Mouse (Mus musculus) lung, postnatal 4 days (tissue): ENCODE data around the gene Zfp607b.

Source experiments
- DNase-seq, 2 experiments: peaks; one replicate each; pipeline ENCODE4 v3.0.0; 2021

The Zfp607b gene

DNA sequence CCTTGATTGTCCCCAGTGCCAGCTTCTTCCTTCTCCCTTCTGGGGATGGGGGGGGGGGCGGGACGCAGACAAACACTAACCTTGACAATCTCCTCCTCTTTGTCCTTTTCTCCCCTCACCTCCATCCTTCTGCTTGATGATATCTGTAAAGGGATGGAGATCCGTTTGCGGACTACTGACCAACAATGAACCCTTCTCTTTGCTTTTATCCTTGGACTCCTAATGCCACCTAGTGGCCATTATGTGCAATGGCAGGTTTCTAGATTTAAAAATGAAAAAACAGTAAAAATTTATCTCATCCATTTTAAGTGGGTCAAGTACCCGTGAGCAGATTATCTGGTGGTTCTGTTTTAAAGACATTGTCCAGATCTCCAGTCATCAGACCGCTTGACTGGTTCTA, 3.5 kb upstream of the Zfp607b start:
- no peak for DNase-seq

GRCm38 (mm10) chr7:27687043-27687442, 2.1 kb upstream of the Zfp607b start:
- no peak for DNase-seq

DNA sequence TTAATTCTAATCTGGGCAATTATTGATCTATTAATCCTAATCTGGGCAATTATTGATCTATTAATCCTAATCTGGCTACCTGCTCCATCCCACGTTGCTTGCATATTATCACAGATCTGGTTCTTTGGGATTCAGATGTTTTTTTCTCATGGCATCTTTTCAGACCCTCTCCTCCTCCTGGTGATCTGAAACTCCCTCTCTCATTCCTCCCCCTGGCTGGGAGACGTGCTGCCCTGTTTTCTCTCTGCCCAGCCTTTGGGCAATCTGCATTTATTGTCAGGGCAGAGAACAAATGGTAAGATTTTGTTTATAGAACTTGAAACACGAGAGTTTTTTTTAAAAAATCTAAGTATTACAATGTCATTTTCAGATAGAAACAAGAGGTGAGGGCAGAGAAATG, 1.3 kb upstream of the Zfp607b start:
- DNase-seq, result no peak

DNA sequence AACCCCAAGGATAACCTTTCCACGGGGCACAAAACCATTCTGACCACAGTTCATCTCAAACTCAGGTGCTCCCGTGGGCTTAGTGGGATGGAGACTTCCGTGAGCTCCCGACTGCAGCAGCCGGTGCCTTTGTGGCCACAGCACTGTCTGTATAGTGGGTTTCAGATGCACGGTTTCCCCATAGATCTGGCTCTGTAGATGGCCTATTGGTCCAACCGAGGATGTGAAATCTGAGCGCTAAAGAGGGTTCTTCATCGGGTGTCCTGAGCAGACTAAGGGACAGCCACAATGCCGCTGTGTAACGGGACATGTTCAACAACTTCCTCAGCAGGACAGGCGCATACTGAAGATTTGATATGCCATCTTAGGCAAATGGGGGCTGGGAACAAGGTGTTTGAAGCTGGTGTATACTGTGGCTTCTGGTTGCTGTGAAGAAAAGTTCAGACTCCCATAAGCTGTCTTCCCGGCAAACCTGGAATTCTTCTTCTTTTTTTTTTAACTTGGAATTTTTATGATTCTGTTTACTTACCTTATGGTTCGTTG, 823 bp upstream of the Zfp607b start:
- DNase-seq, result no peak

DNA sequence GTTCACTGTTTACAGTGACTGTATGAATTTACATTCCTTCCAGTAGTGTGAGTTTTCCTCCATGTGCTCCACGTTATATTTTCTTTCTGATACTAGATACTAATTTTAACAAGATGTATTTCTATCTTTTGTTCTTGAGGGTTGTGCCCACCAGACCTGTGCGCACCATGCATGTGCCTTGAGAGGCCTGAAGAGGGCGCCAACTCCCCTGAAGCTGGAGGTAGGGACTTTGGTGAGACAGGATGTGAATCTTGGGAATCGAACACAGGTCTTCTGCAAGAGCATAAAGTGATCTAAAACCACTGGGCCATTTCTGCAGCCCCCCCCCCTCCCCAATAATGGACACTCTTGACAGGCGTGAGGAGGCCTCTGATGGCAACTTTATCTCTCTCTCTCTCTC, 1.9 kb downstream of the Zfp607b start:
- DNase-seq, result peak in 1 of 2 experiments; percentile 43

GRCm38 (mm10) chr7:27696711-27697110, 7.6 kb downstream of the Zfp607b start:
- DNase-seq, result no peak

DNA sequence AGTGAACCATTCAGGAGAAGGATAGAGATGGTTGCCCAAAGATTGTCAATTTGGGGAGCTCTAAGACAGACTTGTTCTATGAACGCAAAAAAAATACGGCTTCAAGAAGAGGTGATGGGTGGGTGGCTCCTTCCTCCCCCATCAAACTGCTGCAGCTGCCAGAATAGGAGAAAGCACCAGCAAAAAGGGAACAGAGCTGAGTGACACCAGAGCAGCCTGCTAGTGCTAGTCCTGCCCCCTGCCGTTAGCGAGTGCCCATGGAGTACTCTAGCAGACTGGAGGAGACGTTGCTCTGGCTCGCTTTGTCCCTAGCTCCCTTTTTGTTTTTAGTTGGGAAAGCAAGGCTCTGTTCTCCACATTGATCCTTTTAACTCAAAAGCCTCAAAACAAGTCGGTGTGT, 21.3 kb downstream of the Zfp607b start:
- DNase-seq, result no peak

- DNase-seq, result no peak
Observed at GRCm38 (mm10) chr7:27721951-27722350, 32.8 kb downstream of the Zfp607b start.

GRCm38 (mm10) chr7:27725566-27726538, 36.7 kb downstream of the Zfp607b start:
- peak in 1 of 2 experiments; percentile 43 for DNase-seq

DNA sequence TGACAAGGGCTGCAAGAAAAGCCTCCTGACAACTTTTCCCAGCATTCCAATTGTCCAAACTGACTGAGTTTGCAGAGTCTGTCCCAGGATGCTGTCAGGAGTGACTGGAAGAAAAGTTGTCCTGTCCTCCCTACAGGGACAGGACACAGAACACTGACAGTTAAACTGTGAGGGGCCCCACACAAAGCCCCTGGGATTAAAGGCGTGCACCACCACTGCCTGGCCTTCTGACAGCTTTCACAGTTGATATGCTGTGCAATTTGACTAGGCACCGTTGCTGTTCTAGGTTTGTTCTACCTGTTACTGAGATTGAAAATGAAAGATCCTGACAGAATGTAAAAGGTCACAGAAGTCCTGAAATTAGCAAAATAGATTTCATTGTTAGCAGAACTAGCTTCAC, 38.3 kb downstream of the Zfp607b start:
- no peak for DNase-seq

GRCm38 (mm10) chr7:27731281-27731883, 42.2 kb downstream of the Zfp607b start, which contains the start of gene Zfp60:
TSS of gene Zfp60 (plus strand) at chr7:27731389.
- peak; percentile 88 to 89 for DNase-seq

GRCm38 (mm10) chr7:27731946-27732345, 42.8 kb downstream of the Zfp607b start:
- peak in 1 of 2 experiments; percentile 6 for DNase-seq

- no peak for DNase-seq
Observed at GRCm38 (mm10) chr7:27732508-27732907, 43.4 kb downstream of the Zfp607b start.

DNA sequence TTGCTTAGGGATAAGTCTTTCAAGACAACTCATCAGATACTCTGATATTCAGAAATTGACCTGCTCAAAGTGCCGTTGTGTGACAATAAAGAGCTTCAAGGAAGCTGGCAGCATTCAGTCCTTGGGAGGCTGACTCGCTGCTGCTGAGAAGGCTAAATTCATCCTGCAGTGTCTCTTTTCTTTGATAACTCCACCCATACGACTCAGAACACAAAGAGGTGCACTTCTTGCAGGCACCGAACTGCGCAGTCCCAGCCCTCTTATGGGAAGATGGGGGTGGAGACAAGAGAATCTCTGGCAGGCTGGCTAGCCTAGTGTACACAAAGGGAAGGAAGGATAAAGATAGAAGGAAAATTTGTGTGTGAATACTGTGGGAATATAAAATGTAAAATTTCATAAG, 46.3 kb downstream of the Zfp607b start:
- DNase-seq, result no peak
